Mouse (Mus musculus) megakaryocyte, adult 5-6 weeks (primary cell): ENCODE results near the gene Atp5b. TPM values are rescaled to one million over a fixed set of nuclear protein-coding genes. Genes with fewer than 3 reads are reported as not detected.
A peak's percentile ranks its signal among the peaks of the same experiment; 100 is the strongest.
"Not testable (repeated sequence)": the region's sequence is repeated elsewhere in the genome, so short reads cannot be mapped to it uniquely, and the experiment has no call there.

ENCODE experiments used
- ATAC-seq: 2 replicates; pipeline ENCODE4 v1.8.0; 2016; ENCODE audit warnings: mild to moderate bottlenecking, inconsistent platforms; ENCODE audit not compliant: poor library complexity, severe bottlenecking
- total RNA-seq, 2 experiments: library from RNA; stranded (forward) in 1 of 2; stranded (reverse) in 1 of 2; fragments of 153-499, 151-499 nt in 1 of 2; fragments of 221-1000, 200-1000 nt in 1 of 2; gene quantifications; 2 replicates each; pipeline versions ENCODE4 v1.2.3 to v1.2.4; 2015 to 2017

Gene Atp5b
- total RNA-seq (2015) (902 and 936 TPM in 2 replicates), total RNA-seq (2017) (1,533 and 1,600 TPM in 2 replicates)

DNA sequence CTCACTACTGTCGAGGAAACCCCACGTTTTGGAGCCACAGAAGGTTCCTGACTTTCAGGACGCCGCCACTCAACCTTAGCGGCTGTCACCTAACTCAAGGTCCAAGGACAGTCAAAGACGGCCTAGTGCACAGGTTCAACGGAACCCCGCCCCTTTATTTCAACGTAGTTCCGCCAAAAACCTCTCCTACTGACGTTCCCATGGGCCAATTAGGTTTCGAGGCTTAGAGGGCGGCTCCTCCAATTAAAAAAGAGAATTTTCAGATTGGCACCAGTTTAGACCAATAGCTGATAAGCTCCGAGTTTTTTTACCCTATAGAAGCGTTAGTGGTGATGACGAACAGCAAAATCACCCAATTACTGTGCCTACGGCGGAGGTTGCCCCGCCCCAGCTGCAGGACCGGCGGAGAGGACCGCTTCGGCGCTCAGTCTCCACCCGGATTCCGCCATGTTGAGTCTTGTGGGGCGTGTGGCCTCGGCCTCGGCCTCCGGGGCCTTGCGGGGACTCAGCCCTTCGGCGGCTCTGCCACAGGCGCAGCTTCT is at the start of gene Atp5b:
TSS of gene Atp5b (plus strand) at position 394 of the 542 bp plus-strand sequence.
- ATAC-seq: peak; percentile 97

DNA sequence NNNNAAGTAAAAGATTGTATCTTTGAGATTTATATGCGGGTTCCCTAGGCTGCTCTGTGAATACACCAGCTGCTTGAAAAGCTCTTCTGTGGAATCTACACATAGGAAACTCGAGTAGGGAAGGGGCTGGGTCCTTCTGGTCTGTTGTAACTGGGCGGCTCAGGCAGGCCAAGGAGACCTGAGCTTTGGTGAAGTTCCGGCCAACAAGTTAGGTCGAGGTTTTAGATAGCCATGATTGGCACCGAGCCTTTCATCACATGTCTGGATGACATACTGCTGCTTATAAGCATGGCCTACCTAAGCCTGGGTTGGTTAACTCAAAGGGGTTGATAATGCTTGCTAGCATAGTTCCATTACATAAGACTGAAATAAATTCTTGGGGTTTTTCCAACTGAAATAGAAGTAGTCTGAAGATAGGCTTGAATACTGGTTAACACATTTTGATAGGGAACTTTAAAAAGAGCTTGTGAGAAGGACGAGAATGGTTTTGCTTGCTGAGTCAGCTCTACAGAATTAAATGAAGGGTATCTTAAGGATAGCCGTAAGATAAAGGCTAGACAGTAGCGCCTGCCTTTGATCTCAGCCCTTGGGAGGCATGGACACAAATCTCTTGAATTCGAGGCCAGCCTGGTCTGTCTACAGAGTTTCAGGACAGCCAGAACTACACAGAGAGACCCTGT is 46.2 kb upstream of the Atp5b start:
- ATAC-seq: peak; percentile 39

DNA sequence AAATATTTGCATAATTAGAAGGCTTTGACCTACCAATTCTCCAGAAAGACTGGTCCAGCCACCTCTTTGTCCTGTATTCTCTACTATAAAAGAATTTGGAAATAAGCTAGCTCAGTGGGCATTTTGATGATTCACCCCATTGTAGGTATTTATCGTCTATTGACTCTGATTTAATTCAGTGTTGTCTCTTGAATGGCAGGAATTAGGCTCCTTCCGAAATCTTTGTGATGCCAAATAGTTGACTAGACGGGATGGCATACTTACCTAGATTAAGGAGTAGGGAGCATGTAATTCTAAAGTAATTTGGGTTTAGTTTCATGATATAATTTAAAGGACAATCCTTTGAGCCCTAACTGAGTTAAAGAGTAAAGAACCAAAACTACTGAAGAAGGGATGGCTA is 45.2 kb upstream of the Atp5b start:
- no peak for ATAC-seq

DNA sequence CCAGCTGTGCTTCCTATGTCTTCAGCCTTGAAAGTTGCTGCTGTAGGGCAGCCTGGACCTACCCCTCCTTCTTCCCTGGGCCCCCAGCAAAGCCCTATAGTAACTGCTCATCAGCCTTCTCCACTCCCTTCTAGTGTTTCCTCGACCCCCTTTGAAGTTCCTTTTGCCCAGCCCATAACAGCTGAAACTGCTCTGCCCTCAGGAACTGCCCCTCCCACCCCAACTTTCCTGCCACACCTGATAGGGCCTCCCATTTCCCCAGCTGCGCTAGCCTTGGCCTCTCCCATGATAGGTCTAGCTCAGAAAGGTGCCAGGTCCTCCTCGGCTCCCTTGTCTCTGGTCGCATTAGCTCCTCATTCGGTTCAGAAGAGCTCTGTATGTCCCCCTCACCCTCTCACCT is 43.9 kb upstream of the Atp5b start:
- no peak for ATAC-seq

DNA sequence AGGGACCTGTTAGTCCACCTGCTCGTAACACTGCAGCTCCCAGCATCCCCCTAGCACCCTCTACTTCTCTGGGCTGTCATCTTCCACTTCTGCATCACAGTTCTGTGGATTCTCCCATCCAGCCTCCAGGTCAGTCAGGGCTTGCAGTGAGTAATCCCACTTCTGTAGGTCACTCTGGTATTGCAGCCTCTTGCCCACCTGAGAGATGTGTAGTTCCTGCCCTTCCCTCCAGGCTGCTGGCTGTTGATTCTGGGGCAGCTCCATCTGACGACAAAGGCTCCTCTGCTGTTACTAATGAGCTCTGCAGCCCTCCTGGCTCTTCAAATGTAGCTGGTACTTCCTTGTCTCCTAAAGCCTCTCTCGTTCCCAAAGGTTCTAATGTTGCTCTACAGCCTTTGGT is 43.2 kb upstream of the Atp5b start:
- ATAC-seq: no peak

DNA sequence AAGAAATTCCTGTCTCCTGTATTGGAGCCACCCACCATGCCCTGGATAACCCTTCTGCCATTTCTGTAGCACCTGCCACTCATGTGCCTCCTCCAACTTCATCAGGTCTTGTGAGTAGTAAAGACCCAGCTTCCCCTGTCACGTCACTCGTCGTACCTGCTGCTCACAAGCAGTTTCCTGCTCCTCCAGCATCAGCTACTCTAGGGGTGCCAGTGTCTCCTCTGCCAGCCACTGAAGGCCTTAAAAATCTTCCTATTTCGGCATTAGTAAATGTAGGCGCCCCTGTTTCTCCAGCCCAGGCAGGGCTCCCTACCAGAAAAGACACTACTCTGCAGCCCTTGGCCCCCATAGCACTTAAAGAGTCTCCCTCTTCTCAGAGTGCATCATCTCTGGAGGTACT is 42.8 kb upstream of the Atp5b start:
- no peak for ATAC-seq

DNA sequence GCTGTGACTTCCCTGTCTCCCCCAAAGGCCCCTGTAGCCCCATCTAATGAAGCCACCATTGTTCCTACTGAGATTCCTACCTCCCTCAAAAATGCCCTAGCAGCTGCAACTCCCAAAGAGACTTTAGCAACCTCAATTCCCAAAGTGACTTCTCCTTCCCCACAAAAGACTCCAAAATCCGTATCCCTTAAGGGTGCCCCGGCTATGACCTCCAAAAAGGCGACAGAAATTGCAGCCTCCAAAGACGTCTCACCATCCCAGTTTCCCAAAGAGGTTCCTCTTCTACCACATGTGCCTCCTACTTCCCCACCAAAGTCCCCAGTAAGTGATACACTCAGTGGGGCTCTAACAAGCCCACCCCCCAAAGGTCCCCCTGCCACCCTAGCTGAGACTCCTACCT is 41.4 kb upstream of the Atp5b start:
- no peak for ATAC-seq

DNA sequence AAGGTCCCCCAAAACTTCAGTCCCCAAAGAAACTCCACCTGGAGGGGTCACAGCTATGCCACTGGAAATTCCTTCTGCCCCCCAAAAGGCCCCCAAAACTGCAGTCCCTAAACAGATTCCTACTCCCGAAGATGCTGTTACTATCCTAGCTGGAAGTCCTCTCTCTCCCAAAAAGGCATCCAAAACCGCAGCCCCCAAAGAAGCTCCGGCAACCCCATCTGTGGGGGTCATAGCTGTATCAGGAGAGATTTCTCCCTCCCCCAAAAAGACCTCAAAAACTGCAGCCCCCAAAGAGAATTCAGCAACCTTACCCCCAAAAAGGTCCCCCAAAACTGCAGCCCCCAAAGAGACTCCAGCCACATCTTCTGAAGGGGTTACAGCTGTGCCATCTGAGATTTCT is 40.6 kb upstream of the Atp5b start:
- ATAC-seq: no peak

DNA sequence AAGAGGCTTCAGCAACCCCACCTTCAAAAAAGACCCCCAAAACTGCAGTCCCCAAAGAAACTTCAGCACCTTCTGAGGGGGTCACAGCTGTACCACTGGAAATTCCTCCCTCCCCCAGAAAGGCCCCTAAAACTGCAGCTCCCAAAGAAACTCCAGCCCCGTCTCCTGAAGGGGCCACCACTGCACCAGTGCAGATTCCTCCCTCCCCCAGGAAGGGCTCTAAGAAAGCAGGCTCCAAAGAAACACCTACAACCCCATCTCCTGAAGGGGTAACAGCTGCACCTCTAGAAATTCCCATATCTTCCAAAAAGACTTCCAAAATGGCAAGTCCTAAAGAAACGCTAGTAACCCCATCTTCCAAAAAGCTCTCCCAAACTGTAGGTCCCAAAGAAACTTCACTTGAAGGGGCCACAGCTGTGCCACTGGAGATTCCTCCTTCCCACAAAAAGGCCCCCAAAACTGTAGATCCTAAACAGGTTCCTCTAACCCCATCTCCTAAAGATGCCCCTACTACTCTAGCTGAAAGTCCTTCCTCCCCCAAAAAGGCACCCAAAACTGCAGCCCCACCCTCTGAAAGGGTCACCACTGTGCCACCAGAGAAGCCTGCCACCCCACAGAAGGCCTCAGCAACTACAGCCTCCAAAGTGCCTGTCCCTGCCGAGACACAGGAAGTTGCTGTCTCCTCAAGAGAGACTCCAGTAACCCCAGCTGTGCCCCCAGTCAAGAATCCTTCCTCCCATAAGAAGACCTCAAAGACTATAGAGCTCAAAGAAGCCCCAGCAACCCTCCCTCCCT is 39.8 kb upstream of the Atp5b start:
- no peak for ATAC-seq

DNA sequence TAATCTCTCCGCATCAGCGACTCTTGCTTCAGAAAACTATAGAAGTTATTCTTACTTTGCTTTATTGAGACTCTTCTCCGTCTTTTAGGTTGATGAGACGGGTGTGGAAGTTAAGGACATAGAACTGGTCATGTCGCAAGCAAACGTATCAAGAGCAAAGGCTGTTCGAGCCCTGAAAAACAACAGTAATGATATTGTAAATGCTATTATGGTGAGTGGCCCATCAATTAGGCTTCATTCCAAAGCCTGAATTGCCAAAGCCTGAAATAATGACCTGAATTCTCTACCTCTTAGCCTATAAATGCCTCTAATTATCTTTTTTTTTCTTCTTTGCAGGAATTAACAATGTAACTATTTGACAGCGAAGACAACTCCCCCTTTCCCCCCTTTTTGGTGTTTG is 34.9 kb upstream of the Atp5b start:
- no peak for ATAC-seq

DNA sequence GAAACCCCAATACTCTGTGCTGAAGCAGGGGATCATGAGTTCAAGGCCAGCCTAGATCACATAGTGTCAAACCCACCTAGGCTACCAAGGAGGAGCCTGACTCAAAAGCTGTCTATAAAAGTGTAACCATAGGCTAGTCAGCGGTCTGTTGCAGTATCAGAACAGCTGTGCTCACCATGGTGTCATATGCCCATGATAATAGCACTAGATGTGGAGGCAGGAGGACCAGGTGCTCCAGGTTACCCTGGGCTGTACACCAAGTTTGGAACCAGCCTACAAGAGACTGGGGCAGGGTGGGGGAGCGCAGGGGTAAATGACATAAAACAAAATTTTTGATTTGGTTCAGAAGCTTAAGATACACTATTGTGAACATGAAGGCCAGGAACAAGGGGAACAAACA is 33.3 kb upstream of the Atp5b start:
- ATAC-seq: no peak

DNA sequence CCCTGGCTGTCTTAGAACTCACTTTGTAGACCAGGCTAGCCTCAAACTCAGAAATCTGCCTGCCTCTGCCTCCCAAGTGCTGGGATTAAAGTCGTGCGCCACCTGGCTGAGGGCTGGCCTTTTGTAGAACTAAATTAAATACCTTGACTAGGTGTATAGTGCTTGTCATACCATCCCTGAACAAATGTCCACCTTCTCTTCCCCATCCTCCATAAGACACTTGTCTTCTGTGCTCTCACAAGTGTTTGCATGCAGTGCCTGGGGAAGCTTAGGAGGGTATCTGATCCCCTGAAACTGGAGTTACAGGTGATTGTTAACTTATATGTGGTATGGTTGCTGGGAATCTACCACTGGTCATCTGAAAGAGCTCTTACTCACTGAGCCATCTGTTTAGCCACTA is 32.7 kb upstream of the Atp5b start:
- ATAC-seq: no peak

DNA sequence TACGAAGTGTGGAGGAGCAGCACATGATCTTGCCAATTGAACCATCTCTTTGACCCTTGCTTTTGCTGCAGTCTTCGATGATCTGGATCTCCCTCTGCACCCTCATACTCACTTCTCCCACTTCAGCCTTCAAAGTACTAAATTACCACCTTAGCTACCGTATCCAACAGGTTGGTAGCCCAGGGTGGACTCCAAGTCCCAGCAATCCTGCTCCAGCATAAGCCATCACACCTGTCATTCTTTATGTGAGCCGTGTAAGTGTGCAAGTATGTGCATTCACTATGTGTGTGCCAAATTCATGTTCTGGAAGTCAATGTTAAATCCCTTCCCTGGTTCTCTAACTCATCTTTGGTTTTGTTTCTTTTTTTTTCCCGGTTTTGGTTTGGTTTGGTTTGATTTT is 31.5 kb upstream of the Atp5b start:
- no peak for ATAC-seq

DNA sequence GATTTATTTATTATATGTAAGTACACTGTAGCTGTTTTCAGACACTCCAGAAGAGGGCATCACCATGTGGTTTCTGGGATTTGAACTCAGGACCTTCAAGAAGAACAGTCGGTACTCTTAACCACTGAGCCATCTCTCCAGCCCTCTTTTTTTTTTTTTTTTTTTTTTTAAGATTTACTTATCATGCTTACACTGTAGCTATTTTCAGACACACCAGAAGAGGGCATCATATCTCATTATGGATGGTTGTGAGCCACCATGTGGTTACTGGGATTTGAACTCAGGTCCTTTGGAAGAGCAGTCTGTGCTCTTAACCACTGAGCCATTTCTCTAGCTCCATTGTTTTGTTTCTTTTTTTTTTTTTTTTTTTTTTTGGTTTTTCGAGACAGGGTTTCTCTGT is 30.9 kb upstream of the Atp5b start:
- ATAC-seq: not testable (repeated sequence)

DNA sequence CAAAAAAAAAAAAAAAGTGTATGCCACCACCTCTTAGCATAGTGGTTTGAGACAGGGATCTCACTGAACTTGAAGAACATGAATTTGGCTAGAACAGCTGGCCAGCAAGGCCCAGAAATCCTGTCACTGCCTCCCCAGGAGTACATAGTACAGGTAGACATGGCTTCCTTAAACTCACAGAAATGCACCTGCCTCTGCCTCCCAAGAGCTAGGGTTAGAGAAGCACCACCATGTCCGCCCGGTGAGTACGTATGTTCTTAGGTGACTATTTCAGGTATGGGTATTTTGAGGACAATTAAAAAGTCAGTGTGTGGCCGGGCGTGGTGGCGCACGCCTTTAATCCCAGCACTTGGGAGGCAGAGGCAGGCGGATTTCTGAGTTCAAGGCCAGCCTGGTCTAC is 30.1 kb upstream of the Atp5b start:
- ATAC-seq: no peak

DNA sequence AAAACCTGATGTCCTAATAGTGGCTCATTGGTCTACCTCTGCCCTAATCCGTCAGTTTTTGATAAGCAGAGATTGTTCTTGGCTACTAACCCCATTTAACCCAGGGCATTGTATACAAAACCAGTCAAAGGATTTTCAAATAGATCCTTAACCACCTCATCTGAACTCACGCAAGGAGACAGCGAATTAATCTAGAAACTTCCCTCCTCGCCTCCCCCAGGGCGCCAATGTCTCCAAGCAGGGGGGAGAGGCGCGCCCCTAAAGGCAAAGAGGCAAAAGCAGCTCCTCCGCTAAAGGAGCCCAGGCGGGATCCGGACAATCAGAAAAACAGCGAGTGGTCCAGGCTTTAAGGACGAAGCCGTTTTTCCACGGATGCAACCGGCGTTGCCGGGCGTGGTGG is 24.9 kb upstream of the Atp5b start:
- ATAC-seq: peak; percentile 6; the same call in 1 of the 2 replicates

DNA sequence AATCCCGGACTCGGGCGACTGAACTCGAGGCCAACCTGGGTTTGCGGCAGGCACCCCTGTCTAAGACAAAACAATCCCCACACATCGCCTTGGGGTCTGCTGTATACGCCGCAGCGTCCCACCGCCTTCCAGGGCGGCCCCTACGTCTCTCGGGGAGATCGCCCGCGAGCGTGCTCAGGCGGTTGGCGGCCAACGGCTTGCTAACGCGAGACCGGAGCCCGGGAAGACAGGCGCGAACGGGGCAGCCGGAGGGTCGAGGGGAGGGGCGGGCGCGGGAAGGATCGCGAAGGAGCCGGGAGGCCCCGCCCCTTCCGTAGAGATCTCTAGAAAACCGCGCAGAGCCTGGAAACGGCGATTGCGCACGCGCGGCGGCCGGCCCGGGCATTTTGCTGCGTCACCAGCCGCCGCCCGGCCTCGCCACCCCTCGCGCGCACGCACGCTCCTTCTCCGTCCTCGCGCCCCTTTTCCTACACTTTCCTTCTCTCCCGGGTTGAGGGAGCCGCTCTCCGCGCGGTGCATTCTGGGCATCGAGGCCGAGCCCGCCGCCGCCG is 24.4 kb upstream of the Atp5b start, which contains the start of gene Ptges3:
TSS of gene Ptges3 (plus strand) at position 354 of the 551 bp plus-strand sequence.
- ATAC-seq: peak; percentile 81

DNA sequence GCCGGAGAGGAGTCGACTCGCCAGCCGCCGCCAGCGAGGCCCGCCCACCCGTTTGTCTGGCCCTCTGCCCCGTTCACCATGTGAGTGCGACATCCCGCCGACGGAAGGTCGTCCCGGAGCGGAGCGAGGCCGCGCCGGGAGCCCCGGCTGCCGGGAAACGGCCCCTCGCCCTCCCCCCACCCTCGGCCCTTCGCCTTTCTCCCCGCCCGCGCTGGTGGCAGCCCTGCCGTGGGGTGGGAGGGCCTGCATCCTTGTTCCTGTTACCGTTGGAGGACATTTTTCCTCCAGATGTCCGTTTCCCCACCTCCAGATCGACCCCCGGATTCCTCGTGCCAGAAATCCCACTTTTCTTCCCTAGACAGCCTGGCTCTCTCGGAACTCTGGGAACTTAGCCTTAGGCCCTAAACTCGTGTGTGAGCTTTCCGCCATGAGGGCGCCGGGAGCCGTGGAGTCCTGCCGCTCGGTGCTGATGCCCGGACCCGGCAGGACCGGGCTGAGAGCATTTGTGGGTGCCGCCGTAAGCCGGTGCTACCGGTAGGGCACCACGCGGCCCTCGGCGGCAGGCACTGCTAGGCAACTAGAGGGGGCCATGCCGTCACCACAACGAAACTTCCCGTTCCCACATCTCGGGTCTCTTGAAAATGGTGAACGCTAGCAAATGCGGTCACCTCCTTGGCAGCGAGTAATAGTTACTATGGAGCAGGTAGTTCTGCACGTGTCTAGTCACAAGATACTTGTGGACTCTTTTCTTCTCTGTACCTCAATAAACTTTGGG is 23.7 kb upstream of the Atp5b start:
- peak; percentile 78 for ATAC-seq

DNA sequence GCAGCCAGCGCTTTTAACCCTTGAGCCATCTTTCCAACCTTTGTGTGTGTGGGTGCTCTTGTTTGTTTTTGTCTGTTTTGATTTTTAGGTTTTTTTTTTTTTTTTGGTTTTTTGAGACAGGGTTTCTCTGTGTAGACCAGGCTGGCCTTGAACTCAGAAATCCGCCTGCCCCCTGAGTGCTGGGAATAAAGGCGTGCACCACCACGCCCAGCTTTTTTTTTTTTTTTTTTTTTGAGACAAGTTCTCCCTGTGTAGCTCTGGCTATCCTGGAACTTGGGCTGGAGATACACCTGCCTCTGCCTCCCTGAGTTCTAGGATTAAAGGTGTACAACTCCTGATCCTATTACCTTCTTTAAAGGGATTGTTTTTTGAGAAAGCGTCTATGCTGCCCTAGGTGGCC is 22.0 kb upstream of the Atp5b start:
- no peak for ATAC-seq

DNA sequence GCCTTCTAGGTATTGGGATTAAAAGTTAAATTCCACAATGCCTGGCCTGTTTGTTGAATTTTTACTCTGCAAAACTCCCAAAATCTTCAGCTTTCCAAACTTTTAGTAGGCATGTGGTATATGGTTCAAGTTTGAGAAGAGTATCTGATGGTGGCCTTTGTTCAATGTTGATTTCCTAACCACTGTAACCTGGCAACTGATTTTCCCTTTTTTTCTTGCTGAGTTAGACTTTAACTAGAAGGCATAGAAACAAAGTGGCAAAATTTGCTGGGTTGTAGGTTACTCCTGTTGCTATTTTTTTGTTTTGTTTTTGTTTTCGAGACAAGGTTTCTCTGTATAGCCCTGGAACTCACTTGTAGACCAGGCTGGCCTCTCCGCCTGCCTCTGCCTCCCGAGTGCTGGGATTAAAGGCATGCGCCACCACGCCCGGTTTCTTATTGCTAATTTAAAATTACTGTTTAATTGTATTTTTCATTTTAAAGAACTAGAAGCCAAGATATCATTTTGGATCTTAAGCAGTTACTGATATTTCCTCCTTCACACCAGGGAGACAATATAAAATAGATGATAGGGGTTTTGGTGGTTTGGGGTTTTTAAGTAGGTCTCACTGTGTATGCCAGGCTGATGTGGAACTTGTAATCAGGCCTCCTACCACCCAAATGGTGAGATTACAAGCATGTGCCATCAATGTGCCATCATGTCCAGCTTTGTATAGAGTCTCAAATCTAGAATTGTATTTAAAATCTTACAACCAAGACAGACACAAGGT is 20.7 kb upstream of the Atp5b start:
- ATAC-seq: no peak
